24 mouse cellular contexts compared by ENCODE assay signal in the genomic region with DNA sequence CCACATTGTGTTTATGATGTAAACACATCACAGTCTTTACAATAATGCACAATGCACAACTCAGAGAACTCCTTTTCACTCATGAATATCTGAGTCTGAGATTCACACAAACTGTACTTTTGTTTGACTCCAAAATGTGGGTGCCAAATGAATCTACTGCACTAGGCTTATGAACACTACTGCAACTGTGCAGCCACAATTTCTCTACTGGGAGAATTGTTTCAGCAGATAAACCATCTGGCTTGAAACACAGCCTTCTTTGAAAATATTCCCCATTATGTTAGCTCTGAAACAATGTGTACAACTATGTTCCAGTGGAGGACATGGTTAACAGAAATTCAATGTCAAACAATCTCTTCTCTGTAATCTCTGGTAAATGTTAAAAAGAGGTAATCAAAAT.
DNase-seq lines count a peak whose midpoint lies in the region; ATAC-seq and TF ChIP-seq lines count a peak whose summit lies in the region.
"Had no signal": no experiment of that assay in that cellular context is flagged by ENCODE, and none has a peak within 500 bp of the region (broad histone marks: within the 10 kb centered on the region; RNA-seq: fewer than 3 reads in every experiment).

No protein-coding gene starts in this region.

- H3K27ac ChIP-seq in forebrain, postnatal 0 days (ENCODE audit: low read depth, low read length) = no peak overlapping the region
- H3K27ac ChIP-seq: forebrain, embryonic 10.5 days; forebrain, embryonic 13.5 days; heart, embryonic 10.5 days; hindbrain, embryonic 10.5 days; hindbrain, embryonic 13.5 days had no signal

- H3K4me3 ChIP-seq in forebrain, postnatal 0 days (ENCODE audit: low read depth, low read length) = no peak overlapping the region
- H3K4me3 ChIP-seq: forebrain, embryonic 10.5 days; forebrain, embryonic 13.5 days; heart, embryonic 10.5 days; hindbrain, embryonic 10.5 days; hindbrain, embryonic 13.5 days had no signal

- H3K9me3 ChIP-seq in forebrain, postnatal 0 days (ENCODE audit: low read length) = no peaks in the 10 kb centered on the region
- H3K9me3 ChIP-seq: forebrain, embryonic 10.5 days; forebrain, embryonic 13.5 days; heart, embryonic 10.5 days; hindbrain, embryonic 10.5 days; hindbrain, embryonic 13.5 days had no signal

- TF ChIP-seq CTCF in forebrain, postnatal 0 days (IDR thresholded peaks at IDR 0.05; ENCODE audit: low read depth) = no peak

- H3K4me2 ChIP-seq in forebrain, postnatal 0 days (ENCODE audit: low read depth) = no peak overlapping the region
- H3K4me2 ChIP-seq: forebrain, embryonic 13.5 days; hindbrain, embryonic 13.5 days had no signal

- no peaks in the 10 kb centered on the region for H3K4me1 ChIP-seq in forebrain, postnatal 0 days (ENCODE audit: insufficient read depth)
- H3K4me1 ChIP-seq: heart, embryonic 10.5 days had no signal

- no peak for DNase-seq in frontal cortex, adult 2 months (ENCODE audit: extremely low spot score in 1 of 2, low spot score in 1 of 2)
- peak; percentile 56 for DNase-seq in layer of hippocampus, adult 11-12 months (ENCODE audit: low spot score)
- DNase-seq in layer of hippocampus, postnatal 36 days = no peak
- peak; percentile 37 for DNase-seq in left cerebral cortex, adult 11 months (ENCODE audit: low spot score)
- no peak for DNase-seq in left cerebral cortex, adult 18-20 months (ENCODE audit: low spot score in 2 of 2)
- DNase-seq in telencephalon, adult 2 months (ENCODE audit: low read depth, low spot score) = peak; percentile 74
- DNase-seq in forebrain, postnatal 0 days = no peak
- DNase-seq: adrenal gland, adult 8-10 months; adrenal gland, postnatal 25 days; cerebellum, adult 18-20 months; cerebellum, adult 9-10 months; cerebellum, postnatal 14 days; gastrocnemius, postnatal 10 days; heart, adult 11 months; heart, postnatal 36 days had no signal

- H3K36me3 ChIP-seq in forebrain, postnatal 0 days (ENCODE audit: insufficient read depth) = no peaks in the 10 kb centered on the region
- H3K36me3 ChIP-seq: forebrain, embryonic 10.5 days; heart, embryonic 10.5 days; hindbrain, embryonic 10.5 days; hindbrain, embryonic 13.5 days had no signal

- no peak overlapping the region for H3K9ac ChIP-seq in forebrain, postnatal 0 days
- H3K9ac ChIP-seq: forebrain, embryonic 13.5 days; hindbrain, embryonic 13.5 days had no signal

- ATAC-seq in frontal cortex, adult (ENCODE audit: low TSS enrichment) = peak; percentile 90
- ATAC-seq in forebrain, postnatal 0 days = no peak
- ATAC-seq: activated CD4-positive, CD25-positive, alpha-beta regulatory T cell, adult 4 months; forebrain, embryonic 13.5 days; forebrain, embryonic 16.5 days; hindbrain, embryonic 16.5 days had no signal

- H3K27me3 ChIP-seq in forebrain, postnatal 0 days (ENCODE audit: insufficient read depth, low read length) = no peaks in the 10 kb centered on the region
- H3K27me3 ChIP-seq: forebrain, embryonic 13.5 days; hindbrain, embryonic 13.5 days had no signal

Comparison
In these comparisons a context has a peak if more than half of its experiments do, and no peak if none do; other contexts are left out.
1. DNase-seq: peak in layer of hippocampus, adult 11-12 months (single experiment), left cerebral cortex, adult 11 months (single experiment) and telencephalon, adult 2 months (single experiment); none in frontal cortex, adult 2 months (0 of 2), layer of hippocampus, postnatal 36 days (0 of 2), left cerebral cortex, adult 18-20 months (0 of 2) and forebrain, postnatal 0 days (single experiment).